Mouse (Mus musculus) E14TG2a.4 (cell line): ENCODE results near the gene Fam49a.

Experiments used
- CTCF ChIP-seq: conservative IDR thresholded peaks from 2 replicates; pipeline ENCODE4 v1.5.1; 2014; ENCODE audit warnings: low read length
- POU5F1 ChIP-seq: IDR thresholded peaks from 2 replicates; pipeline ENCODE4 v1.6.1; 2014; ENCODE audit warnings: low read length, borderline replicate concordance

- TF ChIP-seq POU5F1 (no peak), CTCF (no peak)
Observed at GRCm38 (mm10) chr12:12356463-12356862, 94.5 kb downstream of the Fam49a start.
